Mouse (Mus musculus): ENCODE measurements around the gene Pmel. TPM values are rescaled to one million over a fixed set of nuclear protein-coding genes. Genes with fewer than 3 reads are reported as not detected.
A peak's percentile ranks its signal among the peaks of the same experiment; 100 is the strongest.
"Not testable (repeated sequence)": the region's sequence is repeated elsewhere in the genome, so short reads cannot be mapped to it uniquely, and the experiment has no call there.

Pmel gene
- total RNA-seq, 2 experiments from 2014 or later: not detected

DNA sequence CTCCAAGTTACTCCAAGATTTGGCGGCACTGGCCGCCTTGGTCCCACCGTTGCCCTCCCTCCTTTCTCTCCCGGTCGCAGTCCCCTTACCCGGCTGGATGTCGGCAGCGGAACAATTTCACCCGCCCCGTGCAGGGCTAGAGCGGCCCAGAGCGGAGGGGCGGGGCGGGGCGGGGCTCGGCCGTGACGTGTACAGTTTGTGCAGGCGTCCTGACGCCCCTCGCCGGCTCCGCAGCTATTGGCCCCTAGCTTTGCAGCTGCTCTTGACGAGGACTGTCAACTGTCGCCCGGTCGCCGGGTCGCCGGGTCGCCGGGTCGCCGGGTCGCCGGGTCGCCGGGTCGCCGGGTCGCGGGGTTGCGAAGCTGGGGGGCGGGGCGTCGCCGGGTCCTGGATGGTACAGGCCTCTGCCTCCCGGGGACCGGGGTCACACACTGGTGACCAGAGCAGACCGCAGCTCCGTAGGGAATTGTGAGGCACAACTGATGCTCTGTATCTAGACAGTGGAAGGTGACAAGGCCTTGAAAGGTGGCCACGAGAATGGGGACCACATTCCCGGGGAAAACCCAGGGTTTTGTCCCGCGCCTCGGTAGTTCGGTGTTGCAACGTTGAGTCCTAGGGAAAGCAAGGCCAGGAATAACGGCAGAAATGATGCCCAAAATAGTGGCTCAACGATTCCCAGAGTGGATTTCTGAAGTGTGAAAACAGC, 30.1 kb upstream of the Pmel start, which contains the start of gene Suox:
Suox (minus strand) TSS at position 311 of the 706 bp plus-strand sequence.
- Histone ChIP-seq H3K27ac (peak within 1 kb of the TSS; percentile 93), H3K4me3 (peak within 1 kb of the TSS; percentile 83)
- intact Hi-C loops (cut with DNase I): loop anchor here (5.0 kb wide), 3 partner anchors 47 to 107 kb away; partner anchors contain the start of genes Pa2g4 and Rps26
- TF ChIP-seq CTCF (IDR thresholded peaks at IDR 0.05): no peak
- peak; percentile 92 for DNase-seq

DNA sequence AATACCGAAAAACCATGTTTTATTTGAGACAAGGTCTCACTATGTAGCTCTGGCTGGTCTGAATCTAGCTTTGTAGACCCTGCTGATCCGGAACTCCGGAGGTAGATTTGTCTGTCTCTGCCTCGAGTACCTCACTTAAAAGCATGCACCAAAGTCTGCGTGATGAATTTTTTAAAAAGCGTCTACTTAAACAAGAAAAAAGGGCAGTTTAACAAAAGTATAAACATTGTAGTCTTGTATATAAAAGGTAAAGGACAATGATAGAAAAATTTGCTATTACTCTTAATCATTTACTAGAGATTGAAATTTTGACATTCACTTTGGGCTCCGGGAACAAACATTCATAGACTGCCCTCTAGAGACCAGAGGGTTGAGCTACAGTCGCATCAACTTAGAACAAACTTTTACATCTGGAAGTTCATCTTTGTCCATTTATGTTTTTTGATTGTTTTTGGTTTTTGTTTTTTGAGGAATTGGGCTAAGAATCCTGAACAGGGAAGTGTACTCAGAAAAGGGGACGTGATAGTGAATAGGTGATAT, 29.5 kb upstream of the Pmel start:
- peak overlapping the region; percentile 83 for H3K4me3 ChIP-seq
- intact Hi-C loops (cut with DNase I): loop anchor here (5.0 kb wide), 3 partner anchors 47 to 107 kb away; partner anchors contain the start of genes Pa2g4 and Rps26
- peak overlapping the region; percentile 93 for H3K27ac ChIP-seq
- DNase-seq: no peak
- peak; percentile 81 for TF ChIP-seq CTCF (IDR thresholded peaks at IDR 0.05)

DNA sequence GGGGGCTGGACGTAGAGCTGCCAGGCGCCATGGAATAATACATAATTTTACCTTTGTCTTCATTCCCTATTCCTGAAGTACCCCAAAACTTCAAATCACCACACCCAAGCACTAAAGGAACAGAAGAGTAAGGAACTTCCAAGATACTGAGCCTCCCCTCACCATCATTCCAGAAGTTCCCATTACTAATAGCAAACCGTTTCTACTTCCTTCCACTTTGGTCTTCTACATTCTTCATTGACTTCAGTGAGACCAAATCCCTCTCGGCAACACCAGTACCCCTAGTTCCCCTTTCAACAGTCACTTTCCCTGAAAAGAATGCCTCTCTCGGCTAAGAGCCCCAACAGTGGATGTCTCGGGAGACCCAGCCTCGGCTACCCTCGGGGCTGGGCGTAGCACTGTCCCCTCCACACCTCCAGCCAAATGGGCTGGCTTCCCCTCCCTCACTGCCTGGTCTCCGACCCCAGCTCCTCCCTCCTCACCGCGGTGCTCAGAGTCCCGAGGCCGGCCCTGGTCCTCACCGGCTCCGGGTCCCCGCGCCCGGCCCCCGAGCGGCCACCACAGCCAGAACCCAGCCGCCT, 8.5 kb upstream of the Pmel start:
- peak overlapping the region; percentile 93 for H3K4me3 ChIP-seq
- H3K27ac ChIP-seq: peak overlapping the region; percentile 95
- DNase-seq: no peak
- intact Hi-C loops (cut with DNase I): no loop called here
- no peak for TF ChIP-seq CTCF (IDR thresholded peaks at IDR 0.05)

DNA sequence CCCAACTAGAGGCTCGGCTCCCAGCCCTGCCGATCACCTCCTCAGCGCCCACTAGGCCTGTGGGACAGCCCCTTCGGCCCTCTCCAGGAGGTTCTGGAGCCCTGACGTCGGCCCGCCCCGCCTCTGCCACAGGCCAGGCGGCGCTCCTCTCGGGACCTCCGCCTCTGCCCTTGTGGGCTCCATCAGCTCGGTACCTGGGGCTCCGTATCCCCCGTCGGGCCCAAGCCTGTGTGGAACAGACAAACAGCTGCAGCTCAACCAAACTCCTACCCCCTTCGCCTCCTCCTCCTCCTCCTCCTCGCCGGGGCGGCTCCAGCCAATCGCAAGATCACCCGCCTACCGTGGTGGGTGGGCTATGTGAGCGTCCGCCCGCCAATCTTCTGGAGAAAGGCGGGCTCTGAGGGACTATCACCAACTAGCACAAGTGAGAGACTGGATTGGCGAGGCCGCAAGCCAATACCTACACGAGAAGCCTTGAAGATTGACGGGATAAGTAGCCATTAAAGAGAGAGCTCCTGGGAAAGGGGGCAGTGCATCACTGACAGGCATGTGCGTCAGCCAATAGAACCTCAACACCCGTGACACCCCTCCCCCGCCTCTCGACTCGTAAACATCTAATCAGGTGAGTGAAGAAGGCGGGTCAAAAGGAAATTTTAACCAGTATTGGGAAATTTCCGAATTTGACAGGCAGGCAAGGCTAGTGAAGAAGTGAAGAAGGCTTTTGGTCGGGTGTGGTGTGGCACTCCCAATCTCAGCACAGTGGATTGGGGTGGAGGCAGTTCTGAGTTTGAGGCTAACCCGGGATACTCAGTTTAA, 7.8 kb upstream of the Pmel start, which contains the start of gene Rab5b:
Rab5b (minus strand) TSS at position 273 of the 816 bp plus-strand sequence.
- intact Hi-C loops (cut with DNase I): no loop called here
- peak; percentile 99 for DNase-seq
- H3K4me3 ChIP-seq: peak within 1 kb of the TSS; percentile 93
- no peak for TF ChIP-seq CTCF (IDR thresholded peaks at IDR 0.05)
- H3K27ac ChIP-seq: peak within 1 kb of the TSS; percentile 95

DNA sequence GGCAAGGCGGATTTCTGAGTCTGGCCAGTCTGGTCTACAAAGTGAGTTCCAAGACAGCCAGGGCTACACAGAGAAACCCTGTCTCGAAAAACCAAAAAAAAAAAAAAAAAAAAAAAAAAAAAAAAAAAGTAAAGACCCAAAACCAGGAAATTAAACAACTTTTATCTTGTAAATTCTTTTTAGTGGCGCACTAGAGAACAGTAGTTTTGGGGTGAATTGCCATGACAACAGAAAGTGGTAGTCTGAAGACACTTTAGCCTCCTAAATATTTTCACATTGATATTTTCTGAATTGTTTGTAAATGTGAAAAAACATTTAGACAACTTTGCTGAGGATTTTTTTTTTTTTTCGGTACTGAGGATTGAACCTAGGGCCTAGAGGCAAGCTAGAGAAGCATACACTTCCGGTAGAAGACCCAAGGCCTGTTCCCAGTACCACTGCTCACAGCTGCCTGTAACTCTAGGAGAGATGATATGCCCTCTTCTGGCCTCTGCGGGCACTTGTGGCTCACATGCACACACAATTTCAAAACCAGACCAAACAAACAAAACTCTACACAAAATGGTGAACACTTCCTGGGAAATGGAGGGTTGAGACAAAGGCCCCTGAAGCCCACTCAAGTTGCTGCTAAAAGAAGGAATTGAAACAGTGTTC, 6.8 kb upstream of the Pmel start:
- Histone ChIP-seq H3K4me3 (peak overlapping the region; percentile 72), H3K27ac (peak overlapping the region; percentile 91)
- intact Hi-C loops (cut with DNase I): no loop called here
- TF ChIP-seq CTCF (IDR thresholded peaks at IDR 0.05): no peak
- no peak for DNase-seq

DNA sequence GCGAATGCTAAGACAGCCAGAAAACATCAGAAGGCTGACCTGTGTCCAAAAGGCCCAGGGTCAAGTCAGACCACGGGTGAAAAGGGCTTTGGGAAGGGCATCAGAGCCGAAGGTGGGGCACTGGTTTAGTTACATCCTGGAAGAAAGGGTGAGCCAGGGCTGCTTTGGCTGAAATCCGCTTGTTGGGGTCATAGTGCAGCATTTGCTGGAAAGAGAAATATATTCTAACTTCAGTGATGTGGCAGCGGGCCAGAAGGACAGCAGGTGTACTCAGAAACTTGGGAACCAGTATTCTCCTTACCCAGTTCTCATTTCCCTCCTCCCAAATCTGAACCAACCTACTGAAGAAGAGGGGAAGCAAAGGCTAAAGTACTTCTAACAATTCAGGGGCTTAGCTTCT, 5.0 kb upstream of the Pmel start:
- no peak for DNase-seq
- TF ChIP-seq CTCF (IDR thresholded peaks at IDR 0.05): no peak
- intact Hi-C loops (cut with DNase I): no loop called here
- Histone ChIP-seq H3K4me3 (no peak overlapping the region), H3K27ac (no peak overlapping the region)

DNA sequence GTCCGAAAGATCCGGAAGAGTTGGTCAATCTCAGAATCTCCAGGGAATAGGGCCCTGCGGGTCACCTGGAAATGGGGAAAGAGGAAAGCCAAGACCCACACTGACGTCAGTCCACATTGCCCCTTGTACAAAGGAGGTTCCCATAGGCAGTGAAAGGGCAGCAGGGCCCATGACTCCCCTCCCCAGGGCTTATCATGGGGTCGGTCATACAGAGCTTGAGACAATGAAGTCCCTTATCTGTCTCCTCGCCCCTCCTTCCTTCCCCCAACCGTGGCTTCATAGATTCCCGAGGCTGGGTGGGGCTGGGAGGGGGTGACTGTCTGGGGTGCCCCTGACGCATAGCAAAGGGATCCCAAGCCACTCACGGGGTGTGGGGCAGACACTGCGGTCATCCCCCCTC, 4.4 kb upstream of the Pmel start:
- Histone ChIP-seq H3K27ac (no peak overlapping the region), H3K4me3 (no peak overlapping the region)
- intact Hi-C loops (cut with DNase I): no loop called here
- no peak for TF ChIP-seq CTCF (IDR thresholded peaks at IDR 0.05)
- DNase-seq: no peak

DNA sequence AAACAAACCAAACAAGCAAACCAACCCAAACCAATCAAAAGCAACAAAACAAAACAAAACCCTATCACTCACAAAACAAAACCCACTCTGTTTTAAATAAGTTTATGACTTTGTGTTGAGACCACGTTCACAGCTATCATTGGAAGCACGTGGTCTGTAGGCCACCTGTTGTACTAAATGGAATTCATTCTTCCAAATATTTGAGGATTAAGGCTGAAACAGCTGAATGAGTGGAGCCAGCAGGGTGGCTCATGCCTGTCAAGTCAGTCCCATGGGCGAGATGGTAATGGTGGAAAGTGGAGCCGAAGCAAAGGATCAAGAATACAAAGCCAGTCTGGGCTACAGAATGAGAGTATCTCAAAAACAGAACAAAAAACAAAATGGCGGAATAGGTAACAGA, 3.3 kb upstream of the Pmel start:
- no peak overlapping the region for H3K27ac ChIP-seq
- intact Hi-C loops (cut with DNase I): no loop called here
- TF ChIP-seq CTCF (IDR thresholded peaks at IDR 0.05): no peak

DNA sequence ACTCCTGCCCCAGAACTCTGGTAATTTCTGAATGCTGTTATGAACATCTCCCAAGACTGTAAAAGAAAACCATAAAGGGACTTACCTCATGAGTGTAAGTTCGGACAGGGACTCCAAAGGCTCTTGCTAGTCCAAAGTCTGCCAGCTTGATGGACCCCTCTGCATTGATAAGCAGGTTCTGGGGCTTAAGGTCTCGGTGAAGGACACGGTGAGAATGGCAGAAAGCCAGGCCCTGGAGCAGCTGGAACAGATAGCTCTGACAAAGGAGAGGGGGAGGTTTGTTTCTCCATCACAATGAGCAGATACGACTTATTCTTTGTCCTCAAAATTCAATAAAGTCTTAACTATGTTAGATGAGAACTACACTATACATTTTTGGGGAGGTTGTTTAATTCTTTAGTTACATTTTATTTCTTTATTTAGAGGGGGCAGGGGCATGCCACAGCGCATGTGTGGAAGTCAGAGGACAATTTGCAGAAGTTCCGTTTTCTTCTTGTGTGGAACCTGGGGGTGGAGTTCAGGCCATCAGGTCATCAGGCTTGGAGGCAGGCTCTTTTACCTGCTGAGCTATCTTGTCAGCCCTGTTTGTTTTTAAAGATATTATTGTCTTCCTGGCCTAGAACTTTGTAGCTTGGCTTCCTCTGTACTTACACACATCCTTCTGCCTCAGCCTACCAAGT, 1.5 kb upstream of the Pmel start:
- Histone ChIP-seq H3K27ac (no peak overlapping the region), H3K4me3 (no peak overlapping the region)
- TF ChIP-seq CTCF (IDR thresholded peaks at IDR 0.05): no peak
- DNase-seq: no peak
- intact Hi-C loops (cut with DNase I): no loop called here

More for the DNA sequence above, 3.3 kb upstream of the Pmel start:
- H3K4me3 ChIP-seq: no peak overlapping the region
- no peak for DNase-seq

DNA sequence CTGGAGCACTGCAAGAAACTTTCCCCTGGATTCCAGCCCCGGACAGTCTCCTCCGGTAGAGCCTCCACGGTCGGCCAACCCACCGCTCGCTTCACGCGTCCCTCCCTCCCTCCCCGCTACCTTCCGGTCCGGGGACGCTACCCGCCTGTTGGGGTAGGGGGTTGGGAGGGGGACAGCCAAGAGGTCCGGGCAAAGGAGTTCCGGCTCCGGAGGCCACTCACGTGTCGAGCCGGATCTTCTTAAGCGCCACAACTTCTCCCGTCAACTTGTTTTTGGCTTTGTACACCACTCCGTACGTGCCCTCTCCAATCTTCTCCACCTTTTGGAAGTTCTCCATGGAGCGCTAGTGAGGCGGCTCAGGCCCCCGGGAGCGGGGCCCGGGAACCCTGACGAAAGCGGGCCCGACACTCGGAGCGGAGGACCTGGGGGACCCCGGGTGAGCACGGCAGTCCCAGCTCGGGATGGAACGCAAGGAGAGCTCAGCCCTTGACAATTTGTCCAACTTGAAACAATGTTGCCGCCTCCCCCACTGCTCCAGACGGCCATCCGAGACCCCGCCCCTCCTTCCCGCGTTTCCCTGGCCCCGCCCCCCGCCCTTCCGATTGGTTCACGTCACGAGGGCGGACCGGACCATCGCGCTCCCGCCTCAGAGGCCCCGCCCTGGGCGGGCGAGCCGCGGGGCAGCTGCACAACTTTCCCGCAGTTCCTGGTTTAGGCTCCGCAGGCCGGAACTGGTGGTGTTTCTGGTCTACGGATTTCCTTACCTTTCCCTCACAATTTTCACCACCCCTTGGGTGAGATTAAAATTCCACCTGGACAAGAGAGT, 709 bp downstream of the Pmel start, which contains the start of gene Cdk2:
Cdk2 (minus strand) TSS at position 541 of the 826 bp plus-strand sequence.
- TF ChIP-seq CTCF (IDR thresholded peaks at IDR 0.05): no peak
- Histone ChIP-seq H3K4me3 (peak within 1 kb of the TSS; percentile 90), H3K27ac (peak within 1 kb of the TSS; percentile 93)
- DNase-seq: peak; percentile 96
- intact Hi-C loops (cut with DNase I): loop anchor here (2.0 kb wide), 1 partner anchor 38 kb away; no protein-coding TSS in a partner anchor

DNA sequence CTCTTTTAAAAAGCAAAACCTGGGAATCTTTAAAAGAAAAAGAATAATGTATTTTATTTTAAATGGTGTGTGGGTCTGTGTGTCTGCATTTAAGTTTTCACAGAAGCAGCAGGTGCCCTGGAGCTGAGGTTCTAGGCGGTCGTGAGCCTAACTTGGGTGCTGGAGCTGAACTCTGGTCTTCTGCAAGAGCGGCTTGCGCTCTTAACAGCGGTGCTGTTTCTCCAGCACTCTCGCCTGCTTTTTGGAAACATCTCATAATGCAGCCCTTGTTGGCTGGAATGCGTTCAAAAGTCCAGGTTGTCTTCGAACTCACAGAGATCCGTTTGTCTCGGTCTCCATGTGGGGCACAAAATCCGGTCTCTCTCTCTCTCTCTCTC, 1.3 kb downstream of the Pmel start:
- TF ChIP-seq CTCF (IDR thresholded peaks at IDR 0.05): no peak
- peak overlapping the region; percentile 93 for H3K27ac ChIP-seq
- H3K4me3 ChIP-seq: peak overlapping the region; percentile 90
- intact Hi-C loops (cut with DNase I): loop anchor here (2.0 kb wide), 1 partner anchor 37 kb away; no protein-coding TSS in a partner anchor
- peak; percentile 30 for DNase-seq

DNA sequence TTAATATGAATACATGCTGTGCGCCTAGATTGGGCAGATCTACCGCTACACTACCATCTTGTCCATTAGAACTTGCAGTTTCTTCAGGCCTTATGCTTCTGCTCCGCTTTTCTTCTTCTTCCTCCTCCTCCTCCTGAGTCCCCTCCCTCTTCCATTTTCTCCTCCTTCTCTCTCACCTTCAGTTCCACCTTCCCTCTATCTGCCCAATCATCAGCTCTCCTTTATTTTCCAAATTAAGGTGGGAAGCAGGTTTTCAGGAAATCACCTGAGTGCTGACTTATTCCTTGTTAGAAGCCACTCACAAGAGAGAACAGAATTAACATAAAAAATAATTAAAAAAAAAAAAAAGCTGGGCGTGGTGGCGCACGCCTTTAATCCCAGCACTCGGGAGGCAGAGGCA, 7.3 kb downstream of the Pmel start:
- intact Hi-C loops (cut with DNase I); DNase-seq; H3K4me3 ChIP-seq; H3K27ac ChIP-seq: not testable (repeated sequence)

Measured in gastrocnemius, adult 2 months (tissue).